Mouse (Mus musculus) heart, adult 2 months (tissue): ENCODE data around the gene Tk1. TPM values are rescaled to one million over a fixed set of nuclear protein-coding genes. Genes with fewer than 3 reads are reported as not detected.
A peak's percentile ranks its signal among the peaks of the same experiment; 100 is the strongest.

ENCODE experiments used
- DNase-seq, 2 experiments: peaks; one replicate each; pipeline ENCODE4 v3.0.0; 2021
- H3K27ac ChIP-seq: fragments of 200-600 bp; 2 replicates; pipeline ENCODE4 v1.8.1; 2022
- H3K27me3 ChIP-seq: fragments of 200-500 bp; 2 replicates; pipeline ENCODE4 v1.6.1; 2012; ENCODE audit warnings: mild to moderate bottlenecking, low read length, inconsistent platforms, mixed read lengths; ENCODE audit not compliant: control insufficient read depth, insufficient read depth
- H3K36me3 ChIP-seq: fragments of 200-500 bp; 2 replicates; pipeline ENCODE4 v1.6.1; 2012; ENCODE audit warnings: low read length, inconsistent platforms; ENCODE audit not compliant: control insufficient read depth, insufficient read depth
- H3K4me1 ChIP-seq: fragments of 200-500 bp; 2 replicates; pipeline ENCODE4 v1.6.1; 2011; ENCODE audit warnings: low read length; ENCODE audit not compliant: control insufficient read depth, insufficient read depth
- H3K4me3 ChIP-seq: fragments of 200-600 bp; 2 replicates; pipeline ENCODE4 v1.8.1; 2022
- H3K79me2 ChIP-seq: fragments of 200-500 bp; replicated peaks from 2 replicates; pipeline ENCODE4 v1.6.1; 2012; ENCODE audit warnings: mild to moderate bottlenecking, inconsistent platforms, low read length, moderate library complexity, mixed read lengths; ENCODE audit not compliant: control insufficient read depth, insufficient read depth
- H3K9ac ChIP-seq: fragments of 200-500 bp; 2 replicates; pipeline ENCODE4 v1.6.1; 2012; ENCODE audit warnings: low read depth, mild to moderate bottlenecking, control low read depth, inconsistent platforms, low read length, mixed read lengths
- CTCF ChIP-seq: fragments of 200-600 bp; IDR thresholded peaks from 2 replicates; pipeline ENCODE4 v1.8.1; 2022; ENCODE audit warnings: antibody characterized with exemption, mild to moderate bottlenecking, moderate library complexity
- EP300 ChIP-seq: fragments of 200-500 bp; IDR thresholded peaks from 2 replicates; pipeline ENCODE4 v1.6.1; 2011; ENCODE audit warnings: low read depth, low read length, control low read depth; ENCODE audit not compliant: insufficient read depth
- POLR2A ChIP-seq: fragments of 200-500 bp; IDR thresholded peaks from 2 replicates; pipeline ENCODE4 v1.6.1; 2011; ENCODE audit warnings: mild to moderate bottlenecking, low read depth, low read length, control low read depth; ENCODE audit not compliant: insufficient read depth
- WGBS: fragments of 180-500 bp; shearing (Covaris S2); methylation state at CpG from one replicate; pipeline ENCODE4 v1.1.7; 2018; 5-methylcytosine and 5-hydroxymethylcytosine counted together
- intact Hi-C: fragments of 180-260 bp; cut with DNase I; formaldehyde crosslinking; loops from one replicate; pipeline ENCODE4 v1.15.1; 2025
- long read RNA-seq: library from polyadenylated mRNA; stranded (forward); transcript quantifications from one replicate; pipeline ENCODE4 v2.0.0, GENCODE M21; 2021
- polyA plus RNA-seq: library from polyadenylated mRNA; depleted of rRNA; stranded (reverse); fragments of >200 nt; gene quantifications from 2 replicates; pipeline ENCODE4 v1.2.3, GENCODE M21; 2012; rRNA removed
- total RNA-seq, 2 experiments: library from RNA; stranded (reverse); gene quantifications; 2 replicates each; pipeline ENCODE4 v1.2.3; 2021

Tk1 gene
- total RNA-seq: 1 to 10 TPM; 1.9 to 2.0 TPM
- 3.0 and 3.7 TPM in 2 replicates for polyA plus RNA-seq
- long read RNA-seq, partial matches to known transcripts: 0 of 1 reads
- long read RNA-seq, other reads (novel, unspliced or antisense): 1 of 1 reads

DNA sequence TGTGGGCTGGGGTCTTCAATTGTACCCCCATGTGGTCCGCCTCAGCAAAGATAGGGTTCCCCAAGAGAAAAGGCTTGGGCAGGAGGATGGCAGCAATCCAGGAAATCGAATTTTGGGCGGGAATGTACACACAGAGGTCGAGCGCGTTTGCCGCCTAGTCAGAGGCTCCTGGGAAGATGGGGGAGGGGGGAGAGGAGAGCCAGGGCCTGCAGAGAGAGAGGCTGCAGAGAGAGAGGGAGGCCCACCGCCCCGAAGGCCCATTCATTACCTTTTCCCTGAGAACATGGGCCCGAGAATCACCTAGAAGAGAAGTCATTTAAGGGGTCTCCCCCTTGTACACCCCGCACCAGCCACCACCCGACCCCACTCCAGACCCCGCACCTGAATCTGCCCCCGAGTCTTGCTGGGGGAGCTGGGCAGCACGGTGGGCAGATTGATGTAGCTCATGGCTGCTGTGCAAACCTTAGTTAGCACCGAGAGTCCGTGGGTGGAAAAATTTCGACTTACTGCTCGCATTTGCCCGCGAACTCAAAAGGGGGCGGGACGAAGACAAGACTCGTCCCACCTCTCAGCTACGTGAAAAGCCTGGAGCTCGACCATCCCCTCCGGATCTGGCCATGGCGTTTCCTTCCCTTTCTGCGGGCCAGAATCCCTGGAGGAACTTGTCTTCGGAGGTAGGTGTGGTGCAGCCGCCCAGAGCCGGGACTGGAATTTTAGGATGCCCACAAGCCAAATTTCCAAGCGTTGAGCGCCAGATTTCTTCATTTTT is at the start of gene Tk1, which contains the start of gene Afmid:
TSS of gene Tk1 (minus strand) at position 760 of the 769 bp plus-strand sequence.
TSS of gene Afmid (plus strand) at position 592 of the 769 bp plus-strand sequence.
- TF ChIP-seq EP300 (peak; percentile 54; the same call in 1 of the 2 replicates), POLR2A (no peak)
- H3K4me3 ChIP-seq: peak within 1 kb of the TSS; percentile 27
- no peaks in the 10 kb centered on the region for H3K79me2 ChIP-seq
- intact Hi-C loops: loop anchor here (2.0 to 10.0 kb wide), 4 partner anchors 43 to 591 kb away; partner anchors contain the start of genes Tmc6 and Tmc8
- H3K4me1 ChIP-seq: peaks cover 39% of the 10 kb centered on the region
- WGBS: 2% methylated on average over 34 of the region's 34 CpGs
- H3K36me3 ChIP-seq: peaks cover 2% of the 10 kb centered on the region; the same call in 1 of the 2 replicates
- DNase-seq: peak; percentile 72 to 78
- H3K27me3 ChIP-seq: no peaks in the 10 kb centered on the region
- H3K9ac ChIP-seq: peak within 1 kb of the TSS; percentile 11; the same call in 1 of the 2 replicates
- peak within 1 kb of the TSS; percentile 53; the same call in 1 of the 2 replicates for H3K27ac ChIP-seq

DNA sequence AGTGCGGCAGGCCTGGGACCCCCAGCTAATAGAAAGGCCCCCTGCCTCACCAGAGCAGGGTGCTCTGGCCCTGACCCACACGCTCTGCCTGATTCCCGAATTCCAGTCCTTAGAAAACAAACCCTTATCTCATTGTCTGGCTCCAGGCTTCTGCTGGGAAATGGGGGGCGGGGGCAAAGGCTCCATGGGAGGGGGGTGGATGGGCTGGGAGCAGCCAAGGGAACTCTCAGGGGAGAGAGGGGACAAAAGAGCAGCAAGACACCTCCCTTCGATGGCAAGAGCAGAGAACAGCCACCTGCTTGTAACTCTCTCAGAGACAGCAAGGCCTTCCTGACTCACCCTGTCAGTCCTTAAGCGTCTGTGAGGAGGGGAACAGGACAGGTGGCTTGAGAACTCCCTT is 49.8 kb upstream of the Tk1 start:
- no peaks in the 10 kb centered on the region for H3K36me3 ChIP-seq
- H3K79me2 ChIP-seq: no peaks in the 10 kb centered on the region
- no peak overlapping the region for H3K27ac ChIP-seq
- no peaks in the 10 kb centered on the region for H3K27me3 ChIP-seq
- DNase-seq: no peak
- no peak for TF ChIP-seq EP300
- TF ChIP-seq POLR2A: no peak
- no peak for TF ChIP-seq CTCF
- H3K4me1 ChIP-seq: peaks cover 7% of the 10 kb centered on the region
- intact Hi-C loops: no loop called here
- 26% methylated on average over 6 of the region's 6 CpGs for WGBS
- no peak overlapping the region for H3K4me3 ChIP-seq
- no peak overlapping the region for H3K9ac ChIP-seq

DNA sequence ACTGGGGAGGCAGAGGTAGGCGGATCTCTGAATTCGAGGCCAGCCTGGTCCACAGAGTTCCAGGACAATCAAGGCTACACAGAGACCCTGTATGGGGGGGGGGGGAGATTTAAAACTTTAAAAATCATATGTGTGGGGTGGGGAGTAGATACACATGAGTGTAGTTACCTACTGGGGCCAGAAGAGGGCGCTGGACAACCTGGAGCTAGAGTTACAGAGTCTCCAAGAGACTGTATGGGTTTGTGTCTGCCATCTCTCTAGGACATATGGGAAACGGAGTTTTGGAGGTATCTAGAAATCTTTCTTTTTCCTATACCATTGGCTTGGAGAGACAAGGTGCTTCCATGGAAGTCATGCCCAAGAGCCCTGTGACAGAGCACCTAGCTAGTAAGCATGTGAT is 48.5 kb upstream of the Tk1 start:
- intact Hi-C loops: loop anchor here (5.0 kb wide), 2 partner anchors 98 to 348 kb away; partner anchors contain the start of gene Socs3
- TF ChIP-seq CTCF (peak; percentile 48), EP300 (no peak)
- Histone ChIP-seq H3K36me3 (no peaks in the 10 kb centered on the region), H3K9ac (no peak overlapping the region), H3K4me3 (no peak overlapping the region), H3K27ac (no peak overlapping the region), H3K27me3 (no peaks in the 10 kb centered on the region), H3K79me2 (no peaks in the 10 kb centered on the region), H3K4me1 (peaks cover 5% of the 10 kb centered on the region)
- no peak for DNase-seq
- WGBS: 73% methylated on average over 4 of the region's 4 CpGs

GRCm38 (mm10) chr11:117872861-117873608 is 47.1 kb upstream of the Tk1 start, which contains the start of gene Tha1:
TSS of gene Tha1 (minus strand) at chr11:117873481.
- Histone ChIP-seq H3K4me3 (peak within 1 kb of the TSS; percentile 65), H3K27ac (peak within 1 kb of the TSS; percentile 85), H3K79me2 (no peaks in the 10 kb centered on the region), H3K36me3 (no peaks in the 10 kb centered on the region), H3K9ac (peak within 1 kb of the TSS; percentile 88), H3K27me3 (no peaks in the 10 kb centered on the region), H3K4me1 (peaks cover 5% of the 10 kb centered on the region)
- DNase-seq: peak; percentile 81 to 85
- intact Hi-C loops: loop anchor here (5.0 kb wide), 2 partner anchors 99 to 349 kb away; partner anchors contain the start of gene Socs3
- TF ChIP-seq POLR2A (peak; percentile 75), EP300 (no peak), CTCF (peak; percentile 5; the same call in 1 of the 2 replicates)
- 3% methylated on average over 51 of the region's 51 CpGs for WGBS

DNA sequence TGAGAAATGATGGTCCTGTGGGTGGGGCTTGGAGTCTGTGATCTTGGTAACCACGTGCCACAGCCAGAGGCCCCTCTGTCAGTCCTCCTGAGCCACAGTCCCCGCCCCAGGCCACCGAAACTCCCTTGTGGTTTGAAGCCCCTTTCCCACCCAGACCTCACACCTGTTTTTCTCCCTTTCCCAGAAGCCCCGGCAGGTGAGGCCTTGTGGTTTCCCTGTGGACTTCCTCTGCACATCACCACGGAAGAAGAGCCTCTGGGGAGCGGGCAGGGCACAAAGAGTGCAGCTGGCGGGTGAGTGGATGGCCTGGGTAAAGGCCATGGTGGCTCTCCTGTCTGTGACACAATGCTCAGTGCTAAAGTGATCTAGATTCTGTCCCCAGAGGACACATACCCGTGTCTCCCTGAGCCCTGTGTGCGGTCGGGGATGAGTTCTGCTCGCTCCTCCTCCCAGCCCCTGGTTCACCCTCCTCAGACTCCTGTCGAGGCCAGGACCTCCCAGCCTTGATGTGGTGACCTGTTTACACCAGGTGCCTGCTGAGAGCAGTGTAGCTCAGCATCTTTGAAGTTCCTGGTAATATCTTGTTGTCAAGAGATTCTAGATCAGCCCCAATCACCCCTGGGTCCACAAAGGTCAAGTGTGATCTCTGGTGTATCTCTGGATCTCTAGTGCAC is 46.2 kb upstream of the Tk1 start:
- DNase-seq: peak in 1 of 2 experiments; percentile 47
- Histone ChIP-seq H3K36me3 (no peaks in the 10 kb centered on the region), H3K79me2 (no peaks in the 10 kb centered on the region), H3K27ac (no peak overlapping the region), H3K27me3 (no peaks in the 10 kb centered on the region), H3K4me1 (peaks cover 3% of the 10 kb centered on the region), H3K4me3 (no peak overlapping the region), H3K9ac (no peak overlapping the region)
- TF ChIP-seq CTCF (no peak), EP300 (no peak), POLR2A (no peak)
- 70% methylated on average over 12 of the region's 12 CpGs for WGBS
- intact Hi-C loops: loop anchor here (2.0 to 5.0 kb wide), 3 partner anchors 41 to 350 kb away; partner anchors contain the start of gene Socs3
